Mouse (Mus musculus) heart, embryonic 10.5 days (tissue): ENCODE results near the gene Fam213b. TPM values are rescaled to one million over a fixed set of nuclear protein-coding genes. Genes with fewer than 3 reads are reported as not detected.

Source experiments
- DNase-seq: peaks from one replicate; pipeline ENCODE4 v3.0.0-alpha.2; 2017; ENCODE audit warnings: low spot score
- H3K27ac ChIP-seq: fragments of 300-500 bp; sonication (generic); 2 replicates; pipeline ENCODE4 v1.5.1; 2016; ENCODE audit warnings: mild to moderate bottlenecking
- H3K27me3 ChIP-seq: fragments of 300-500 bp; sonication (generic); 2 replicates; pipeline ENCODE4 v1.6.1; 2016; ENCODE audit warnings: mild to moderate bottlenecking; ENCODE audit not compliant: poor library complexity, insufficient read depth, severe bottlenecking
- H3K36me3 ChIP-seq: fragments of 300-500 bp; sonication (generic); 2 replicates; pipeline ENCODE4 v1.6.1; 2016; ENCODE audit warnings: mild to moderate bottlenecking, moderate library complexity
- H3K4me1 ChIP-seq: fragments of 300-500 bp; sonication (generic); 2 replicates; pipeline ENCODE4 v1.6.1; 2016; ENCODE audit warnings: mild to moderate bottlenecking
- H3K4me3 ChIP-seq: fragments of 300-500 bp; sonication (generic); 2 replicates; pipeline ENCODE4 v1.5.1; 2016; ENCODE audit warnings: mild to moderate bottlenecking, moderate library complexity
- H3K9me3 ChIP-seq: fragments of 300-500 bp; sonication (generic); 2 replicates; pipeline ENCODE4 v1.6.1; 2016; ENCODE audit warnings: mild to moderate bottlenecking, moderate library complexity
- WGBS: fragments of 180-500 bp; shearing (Covaris S2); methylation state at CpG from one replicate; pipeline ENCODE4 v1.1.7; 2016; 5-methylcytosine and 5-hydroxymethylcytosine counted together
- polyA plus RNA-seq: library from polyadenylated mRNA; unstranded; fragments of >200 nt; fragmentation: Nextera tagmentation; extraction: Ambion mirVana; gene quantifications from 2 replicates; pipeline ENCODE4 v1.2.1, GENCODE M21; 2016

Fam213b gene
- 24.6 and 32.3 TPM in 2 replicates for polyA plus RNA-seq

DNA sequence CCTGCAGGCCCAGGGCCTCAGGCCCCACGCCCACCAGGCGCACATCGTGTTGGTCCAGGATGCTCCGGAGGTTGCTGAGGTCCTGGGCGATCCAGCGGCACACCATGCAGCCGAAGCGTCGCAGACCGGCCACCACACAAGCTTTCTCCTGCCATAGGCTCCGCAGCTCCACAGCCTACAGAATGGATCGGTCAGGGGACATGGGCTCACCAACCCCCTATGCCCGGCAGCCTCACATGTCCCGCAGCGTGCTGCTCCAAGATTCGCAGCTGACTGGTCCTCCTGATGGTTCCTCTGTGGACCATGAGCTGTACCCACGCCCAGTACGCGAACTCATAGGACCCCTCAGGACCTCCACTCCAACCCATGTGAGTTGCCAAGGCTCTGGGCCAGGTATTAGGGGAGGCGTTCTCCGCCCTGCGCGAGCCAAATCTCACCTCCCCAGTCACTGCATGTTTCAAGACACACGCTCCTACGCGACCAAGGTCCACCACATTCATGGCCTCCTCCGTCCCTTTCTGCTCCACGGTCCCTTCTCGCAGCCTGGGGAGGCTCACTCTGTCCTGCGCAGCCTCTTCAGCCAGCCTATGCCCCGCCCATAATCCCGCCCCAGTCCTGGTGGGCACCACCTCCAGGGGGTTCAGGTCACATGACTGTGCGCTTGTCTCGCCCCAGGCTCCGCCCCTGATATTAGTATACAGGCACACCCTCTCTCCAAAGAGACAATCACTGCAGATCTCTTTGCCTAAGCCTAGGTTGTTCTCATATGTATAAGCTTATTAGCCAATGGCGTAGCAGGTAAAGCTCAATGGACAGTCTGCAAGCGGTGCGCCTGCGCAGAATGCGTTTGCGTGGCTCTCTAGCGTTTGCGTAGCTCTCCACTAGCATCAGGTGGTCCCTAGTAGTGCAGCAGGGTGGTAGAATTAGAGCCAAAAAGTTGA is at the start of gene Fam213b:
Gene Fam213b (minus strand): TSS at position 630 of the 941 bp plus-strand sequence.
- H3K4me3 ChIP-seq, result peak within 1 kb of the TSS; percentile 66
- WGBS, result 2% methylated on average over 43 of the region's 43 CpGs
- H3K36me3 ChIP-seq, result no peaks in the 10 kb centered on the region
- DNase-seq, result peak; percentile 97
- H3K27me3 ChIP-seq, result peaks cover 50% of the 10 kb centered on the region
- H3K9me3 ChIP-seq, result no peaks in the 10 kb centered on the region
- H3K27ac ChIP-seq, result peak within 1 kb of the TSS; percentile 80
- peaks cover 13% of the 10 kb centered on the region for H3K4me1 ChIP-seq

DNA sequence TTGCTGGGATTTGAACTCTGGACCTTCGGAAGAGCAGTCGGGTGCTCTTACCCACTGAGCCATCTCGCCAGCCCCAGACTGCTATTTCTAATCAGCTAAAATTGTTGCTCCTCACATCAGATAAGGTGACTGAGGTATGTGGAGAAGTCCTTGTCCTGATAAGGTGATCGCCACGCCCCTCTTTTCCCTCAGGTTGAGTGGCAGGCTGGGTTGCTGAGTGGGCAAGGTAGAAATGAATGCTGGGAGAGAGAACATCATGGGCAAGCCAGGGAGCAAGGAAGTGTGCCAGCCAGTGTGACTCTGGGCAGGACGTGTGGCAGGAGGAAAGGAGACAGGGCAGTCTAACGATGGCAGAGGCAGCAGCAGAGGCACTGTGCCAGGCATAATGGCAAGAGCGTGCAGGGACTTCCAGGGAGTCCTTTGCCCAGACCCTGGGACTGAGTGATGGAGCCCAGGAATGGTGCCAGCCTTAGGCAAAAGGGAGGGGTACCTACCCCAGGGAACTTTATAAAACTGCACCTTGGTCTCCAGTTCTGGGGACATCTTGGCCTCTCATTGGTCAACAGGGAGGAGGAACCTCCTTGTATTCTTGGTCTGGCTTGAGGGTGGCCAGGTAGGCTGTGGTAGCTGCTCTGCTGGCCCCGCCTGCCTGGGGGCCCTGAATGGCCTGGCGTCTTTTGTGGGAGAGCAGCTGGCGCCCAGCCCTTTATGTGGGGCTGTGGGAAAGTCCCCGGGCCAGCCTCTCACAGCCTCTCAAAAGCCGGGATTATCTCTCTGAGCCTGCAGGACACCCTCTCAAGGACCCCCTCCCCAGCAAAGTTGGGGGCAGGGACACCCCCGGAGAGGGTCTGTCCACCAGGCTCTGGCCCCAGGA is 49.4 kb upstream of the Fam213b start:
- Histone ChIP-seq H3K27ac (no peak overlapping the region), H3K4me1 (peaks cover 35% of the 10 kb centered on the region), H3K4me3 (no peak overlapping the region), H3K9me3 (no peaks in the 10 kb centered on the region), H3K27me3 (peaks cover 54% of the 10 kb centered on the region), H3K36me3 (no peaks in the 10 kb centered on the region)
- no peak for DNase-seq
- 56% methylated on average over 14 of the region's 14 CpGs for WGBS

DNA sequence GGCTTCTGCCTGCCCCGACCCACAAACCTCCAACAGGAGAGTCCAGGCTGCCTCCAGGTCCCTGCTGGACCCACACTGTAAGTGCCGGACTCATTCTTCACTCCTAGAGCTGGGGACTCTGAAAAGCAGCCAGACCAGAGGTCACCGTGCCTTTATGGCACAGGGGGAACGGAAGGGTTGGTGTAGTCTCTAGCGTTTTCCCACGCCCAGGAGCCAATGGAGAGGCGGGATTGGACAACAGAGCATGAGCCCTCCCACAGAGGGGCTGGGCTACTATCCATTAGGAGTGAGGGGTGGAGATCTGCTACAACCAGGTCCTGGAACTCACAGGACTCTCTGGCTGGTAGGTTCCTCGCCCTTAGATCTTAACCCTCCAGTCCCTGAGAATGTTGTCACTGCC is 47.4 kb upstream of the Fam213b start:
- WGBS, result 4% methylated on average over 8 of the region's 8 CpGs
- H3K36me3 ChIP-seq, result no peaks in the 10 kb centered on the region
- peak overlapping the region; percentile 48 for H3K4me3 ChIP-seq
- H3K27me3 ChIP-seq, result peaks cover 34% of the 10 kb centered on the region
- H3K9me3 ChIP-seq, result no peaks in the 10 kb centered on the region
- peak; percentile 92 for DNase-seq
- peak overlapping the region; percentile 77 for H3K27ac ChIP-seq
- H3K4me1 ChIP-seq, result peaks cover 28% of the 10 kb centered on the region

DNA sequence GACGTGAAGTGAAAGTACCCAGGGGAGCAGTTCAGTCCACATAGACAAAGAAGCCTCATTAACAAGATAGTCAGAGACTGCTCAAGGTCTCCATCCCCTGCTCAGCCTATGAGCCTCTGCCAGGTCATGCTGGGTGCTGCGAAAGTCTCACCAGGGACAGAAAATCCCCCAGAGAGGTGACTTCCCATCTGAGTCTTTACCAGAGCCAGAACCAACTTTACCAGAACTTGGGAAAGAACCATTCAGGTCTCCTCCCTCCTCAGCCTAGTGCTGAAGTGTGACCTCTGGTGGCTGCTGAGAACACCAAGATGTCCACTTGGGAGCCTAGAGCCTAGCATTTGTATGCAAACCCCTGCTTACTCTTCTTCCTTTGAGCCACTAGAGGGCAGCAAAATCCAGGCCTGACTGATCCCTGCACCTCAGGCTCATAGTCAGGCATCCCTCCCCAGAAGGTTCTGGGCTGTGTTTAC is 45.2 kb upstream of the Fam213b start:
- no peak overlapping the region for H3K4me3 ChIP-seq
- peak; percentile 92 for DNase-seq
- peaks cover 26% of the 10 kb centered on the region for H3K4me1 ChIP-seq
- no peaks in the 10 kb centered on the region for H3K9me3 ChIP-seq
- no peaks in the 10 kb centered on the region for H3K36me3 ChIP-seq
- H3K27ac ChIP-seq, result 0 out of 2 replicates have a peak overlapping the region, but pooled peaks have one; percentile 16
- WGBS, result 20% methylated on average over 2 of the region's 2 CpGs
- H3K27me3 ChIP-seq, result peaks cover 12% of the 10 kb centered on the region

DNA sequence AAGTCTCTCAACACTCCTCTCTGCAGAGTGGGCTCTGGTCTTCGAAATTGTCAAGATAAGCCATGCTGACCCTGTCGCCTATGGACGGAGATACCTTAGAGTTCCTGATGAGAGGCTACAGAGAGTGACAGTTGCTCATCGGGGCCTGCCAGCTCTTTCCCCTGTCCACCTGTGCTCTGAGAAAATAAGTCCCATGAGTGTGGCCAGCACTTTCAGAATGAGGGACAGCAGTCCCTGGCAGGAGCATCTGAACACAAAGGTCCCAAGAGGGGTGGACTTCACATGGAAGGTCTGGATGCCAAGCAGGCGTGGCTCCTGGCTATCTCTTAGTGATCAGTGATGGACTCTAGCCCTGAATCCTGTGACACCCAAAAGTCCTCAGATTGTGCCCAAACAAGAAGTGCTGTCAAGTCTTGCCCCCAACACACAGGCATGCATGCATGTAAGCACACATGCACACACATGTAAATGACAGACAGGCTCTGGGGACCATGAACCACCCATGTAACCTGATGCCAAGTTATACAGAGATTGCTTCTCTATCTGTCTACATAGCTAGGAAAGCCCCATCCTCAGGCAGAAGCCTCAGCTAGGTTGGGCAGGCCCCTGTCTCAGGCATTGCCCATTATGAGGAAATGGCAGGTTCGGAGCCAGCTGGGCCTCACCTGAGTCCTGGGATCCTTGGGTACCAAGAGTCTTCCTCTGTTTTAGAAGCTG is 44.5 kb upstream of the Fam213b start:
- H3K4me1 ChIP-seq, result peaks cover 23% of the 10 kb centered on the region
- no peaks in the 10 kb centered on the region for H3K9me3 ChIP-seq
- no peak overlapping the region for H3K4me3 ChIP-seq
- no peak for DNase-seq
- H3K27me3 ChIP-seq, result peaks cover 6% of the 10 kb centered on the region
- 69% methylated on average over 6 of the region's 6 CpGs for whole genome bisulfite sequencing
- no peak overlapping the region; the same call in 1 of the 2 replicates for H3K27ac ChIP-seq
- no peaks in the 10 kb centered on the region for H3K36me3 ChIP-seq

DNA sequence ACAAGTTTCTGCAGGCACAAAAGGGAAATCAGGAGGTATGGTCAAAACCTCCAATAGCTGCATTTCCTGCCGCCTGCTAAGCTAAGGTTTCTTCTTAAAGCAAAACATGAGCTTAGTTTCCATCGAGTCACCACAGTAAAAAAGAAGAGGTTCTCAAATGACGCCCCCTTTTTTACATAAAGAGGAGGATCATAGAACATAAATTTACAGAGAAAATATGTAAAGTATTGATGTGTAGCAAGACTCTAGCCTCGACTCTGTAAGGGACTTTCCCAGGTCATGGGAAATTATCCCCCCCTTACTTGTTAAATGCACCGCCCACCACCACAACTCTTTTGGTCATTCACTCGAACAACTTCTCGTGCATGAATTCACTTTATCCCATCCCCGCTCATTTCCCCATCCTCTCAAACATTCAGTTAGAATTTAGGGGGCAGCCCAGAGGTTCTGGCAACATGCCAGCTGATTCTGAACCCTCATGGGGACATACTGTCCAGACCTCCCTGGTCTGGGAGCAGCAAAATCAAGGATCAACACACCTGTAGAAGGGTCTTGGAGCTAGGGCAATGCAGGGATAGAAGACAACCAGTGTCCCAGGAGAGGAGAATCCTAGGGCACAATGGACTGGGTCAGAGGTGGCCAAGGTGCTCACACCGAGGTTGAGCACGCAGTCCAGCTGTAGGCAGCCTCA is 43.8 kb upstream of the Fam213b start:
- Histone ChIP-seq H3K27me3 (no peaks in the 10 kb centered on the region; the same call in 1 of the 2 replicates), H3K27ac (no peak overlapping the region), H3K36me3 (no peaks in the 10 kb centered on the region), H3K9me3 (no peaks in the 10 kb centered on the region), H3K4me3 (no peak overlapping the region), H3K4me1 (peaks cover 22% of the 10 kb centered on the region)
- DNase-seq, result no peak
- WGBS, result 80% methylated on average over 10 of the region's 10 CpGs

DNA sequence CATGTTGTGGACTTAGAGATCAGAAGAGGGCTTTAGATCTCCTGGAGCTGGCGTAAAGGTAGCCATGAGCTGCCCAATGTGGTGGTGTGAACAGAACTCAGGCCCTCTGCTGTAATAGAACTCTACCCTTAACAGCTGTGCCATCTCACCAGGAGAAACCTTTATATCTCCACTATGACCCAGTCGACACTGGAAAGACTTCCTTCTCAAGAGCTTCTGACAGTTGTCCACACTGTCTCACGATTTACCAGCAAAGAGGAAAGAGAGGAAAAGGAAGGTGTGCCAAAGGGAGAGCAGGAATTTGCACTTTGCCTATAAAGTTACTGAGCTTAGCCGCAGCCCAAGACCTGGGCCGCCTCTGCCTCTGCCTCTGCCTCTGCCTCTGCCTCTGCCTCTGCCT is 42.9 kb upstream of the Fam213b start:
- H3K9me3 ChIP-seq, result no peaks in the 10 kb centered on the region
- H3K4me1 ChIP-seq, result peaks cover 22% of the 10 kb centered on the region
- H3K27ac ChIP-seq, result no peak overlapping the region
- no peaks in the 10 kb centered on the region for H3K36me3 ChIP-seq
- H3K4me3 ChIP-seq, result no peak overlapping the region
- H3K27me3 ChIP-seq, result no peaks in the 10 kb centered on the region; the same call in 1 of the 2 replicates
- 74% methylated on average over 5 of the region's 5 CpGs for WGBS
- DNase-seq, result no peak

DNA sequence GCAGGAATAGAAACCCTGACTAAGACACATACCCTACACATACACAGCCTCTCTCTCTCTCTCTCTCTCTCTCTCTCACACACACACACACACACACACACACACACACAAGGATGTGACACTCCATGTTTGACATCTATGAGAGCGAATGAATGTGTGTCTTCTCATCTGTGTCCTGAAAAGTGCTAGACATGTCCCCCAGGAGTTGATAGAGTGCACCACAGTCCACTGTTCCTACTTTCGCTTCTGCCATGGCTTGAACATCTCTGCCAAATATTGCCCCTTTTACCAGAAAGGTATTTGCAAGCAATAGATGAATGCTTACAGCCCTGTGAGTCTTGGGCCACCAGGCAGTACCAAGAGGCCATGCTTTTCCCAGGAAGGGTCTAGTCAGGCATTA is 41.2 kb upstream of the Fam213b start:
- Histone ChIP-seq H3K27ac (no peak overlapping the region), H3K36me3 (no peaks in the 10 kb centered on the region), H3K4me3 (no peak overlapping the region), H3K9me3 (no peaks in the 10 kb centered on the region), H3K27me3 (peaks cover 5% of the 10 kb centered on the region; the same call in 1 of the 2 replicates), H3K4me1 (peaks cover 11% of the 10 kb centered on the region; the same call in 1 of the 2 replicates)
- WGBS, result 84% methylated on average over 2 of the region's 2 CpGs
- no peak for DNase-seq

DNA sequence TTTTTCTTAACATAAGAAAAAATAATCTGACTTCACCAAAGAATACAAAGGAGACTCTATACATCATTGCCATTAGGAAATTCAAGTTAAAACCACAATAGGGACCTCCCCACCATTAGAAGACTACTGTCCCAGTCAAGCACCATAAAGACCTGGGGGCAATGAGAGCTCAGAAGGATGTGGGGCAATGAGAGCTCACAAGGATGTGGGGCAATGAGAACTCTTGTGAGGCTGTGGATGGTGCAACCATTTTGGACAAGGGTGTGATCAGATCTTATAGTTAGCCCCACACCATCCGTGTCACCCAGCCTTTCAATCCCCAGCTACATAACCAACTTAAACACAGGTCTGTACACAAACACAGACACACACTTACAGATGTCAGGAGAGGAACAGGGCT is 38.8 kb upstream of the Fam213b start:
- peaks cover 15% of the 10 kb centered on the region; the same call in 1 of the 2 replicates for H3K27me3 ChIP-seq
- H3K4me3 ChIP-seq, result no peak overlapping the region
- H3K9me3 ChIP-seq, result no peaks in the 10 kb centered on the region
- no peaks in the 10 kb centered on the region for H3K36me3 ChIP-seq
- no peak for DNase-seq
- 0 out of 2 replicates have a peak, but pooled peaks cover 3% of the 10 kb centered on the region for H3K4me1 ChIP-seq
- WGBS, result 83% methylated on average over 1 of the region's 1 CpGs
- H3K27ac ChIP-seq, result no peak overlapping the region

DNA sequence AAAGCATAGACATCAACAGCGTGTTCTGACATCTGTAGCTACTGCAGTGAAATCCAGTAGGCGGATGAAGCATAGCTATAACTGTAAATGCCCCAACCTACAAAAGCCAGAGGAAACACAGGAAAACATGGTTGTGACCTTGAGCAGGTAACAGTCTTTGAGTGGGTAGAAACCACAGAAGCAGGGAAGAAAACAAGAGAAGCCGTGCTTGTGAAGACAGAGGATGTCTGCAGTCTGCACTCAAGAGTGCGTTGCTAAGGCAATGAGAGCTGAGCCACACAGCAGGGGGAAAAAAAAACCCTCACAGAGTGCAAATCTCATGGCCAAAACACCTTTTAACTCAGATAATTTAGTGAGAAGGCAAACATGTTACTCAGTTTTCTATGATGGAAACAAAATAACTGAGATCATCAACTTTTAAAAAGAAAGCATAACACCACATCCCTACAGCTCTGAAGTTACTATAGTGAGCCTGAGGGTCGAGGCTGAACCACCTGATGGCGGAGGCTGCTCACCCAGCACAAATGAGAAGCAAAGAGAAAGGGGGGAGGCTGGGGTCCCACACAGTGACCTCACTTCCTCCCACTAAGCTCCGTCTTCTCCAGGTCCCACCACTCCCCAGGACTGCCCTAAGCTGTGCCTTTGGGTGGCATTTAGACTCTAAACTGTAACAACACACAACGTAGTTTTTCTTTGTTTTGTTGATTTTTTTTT is 37.8 kb upstream of the Fam213b start:
- Histone ChIP-seq H3K4me3 (no peak overlapping the region), H3K36me3 (no peaks in the 10 kb centered on the region), H3K27me3 (peaks cover 15% of the 10 kb centered on the region; the same call in 1 of the 2 replicates), H3K4me1 (0 out of 2 replicates have a peak, but pooled peaks cover 3% of the 10 kb centered on the region), H3K27ac (no peak overlapping the region), H3K9me3 (no peaks in the 10 kb centered on the region)
- DNase-seq, result no peak
- 58% methylated on average over 8 of the region's 8 CpGs for WGBS

DNA sequence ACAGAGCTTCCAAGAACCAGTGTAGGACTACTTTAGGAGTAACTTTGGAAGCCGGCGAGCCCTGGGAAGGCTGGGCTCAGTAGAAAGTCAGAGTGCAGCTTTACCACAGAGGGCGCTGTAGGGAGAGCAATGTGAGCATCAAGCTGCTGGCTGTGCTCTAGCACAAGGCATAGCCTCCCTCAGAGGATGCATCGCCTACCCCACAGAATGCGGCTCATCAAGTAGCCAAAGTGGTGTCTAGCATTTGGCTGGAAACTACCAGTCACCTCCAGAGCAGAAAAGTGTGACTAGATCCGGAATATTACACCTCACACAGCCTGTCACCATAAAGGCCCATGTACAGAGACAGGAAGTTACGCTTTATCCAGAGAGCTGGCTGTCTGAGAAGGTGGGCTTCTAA is 36.9 kb upstream of the Fam213b start:
- no peak overlapping the region for H3K4me3 ChIP-seq
- 0 out of 2 replicates have a peak, but pooled peaks cover 3% of the 10 kb centered on the region for H3K4me1 ChIP-seq
- no peak overlapping the region for H3K27ac ChIP-seq
- DNase-seq, result no peak
- H3K36me3 ChIP-seq, result no peaks in the 10 kb centered on the region
- H3K27me3 ChIP-seq, result peaks cover 15% of the 10 kb centered on the region; the same call in 1 of the 2 replicates
- H3K9me3 ChIP-seq, result no peaks in the 10 kb centered on the region
- WGBS, result 71% methylated on average over 7 of the region's 7 CpGs
